Comparison of ENCODE assay signal across 8 mouse cellular contexts in genomic region chr6:138421931-138422531, GRCm38 (mm10).
DNase-seq lines count a peak whose midpoint lies in the region; ATAC-seq lines count a peak whose summit lies in the region.

No protein-coding gene starts in this region.

- peaks cover 17% of the 10 kb centered on the region for H3K27me3 ChIP-seq in liver, embryonic 13.5 days
- H3K27me3 ChIP-seq in stomach, embryonic 16.5 days (ENCODE audit: control insufficient read depth, insufficient read depth, low read length): peaks cover 6% of the 10 kb centered on the region

- peak; percentile 10 to 14 for DNase-seq in cerebellum, postnatal 14 days
- no peak for DNase-seq in cerebellum, adult 11 months
- peak; percentile 34 for DNase-seq in right cerebral cortex, postnatal 4 days
- no peak for DNase-seq in right cerebral cortex, postnatal 14 days
- no peak for DNase-seq in liver, embryonic 13.5 days
- no peak for DNase-seq in yolk sac, embryonic 10.5 days (ENCODE audit: low spot score)
- no peak for DNase-seq in thymus, postnatal 0 days (ENCODE audit: low spot score)

- H3K36me3 ChIP-seq in liver, embryonic 13.5 days: no peaks in the 10 kb centered on the region
- H3K36me3 ChIP-seq in stomach, embryonic 16.5 days (ENCODE audit: control insufficient read depth, insufficient read depth, low read length): no peaks in the 10 kb centered on the region

- 4% methylated on average over 24 of the region's 24 CpGs for WGBS in liver, embryonic 13.5 days (ENCODE audit: insufficient replicate concordance)
- 2% methylated on average over 24 of the region's 24 CpGs for WGBS in stomach, embryonic 16.5 days

- H3K9ac ChIP-seq in liver, embryonic 13.5 days: no peak overlapping the region
- peak overlapping the region; percentile 23 for H3K9ac ChIP-seq in stomach, embryonic 16.5 days (ENCODE audit: low read length)

- H3K4me2 ChIP-seq in liver, embryonic 13.5 days: peak overlapping the region; percentile 46
- H3K4me2 ChIP-seq in stomach, embryonic 16.5 days (ENCODE audit: low read depth, low read length): peak overlapping the region; percentile 67

- peak overlapping the region; percentile 12 for H3K4me3 ChIP-seq in liver, embryonic 13.5 days (replicated peaks)
- peak overlapping the region; percentile 48 for H3K4me3 ChIP-seq in stomach, embryonic 16.5 days (replicated peaks; ENCODE audit: low read length)

- no peak overlapping the region for H3K27ac ChIP-seq in liver, embryonic 13.5 days
- H3K27ac ChIP-seq in stomach, embryonic 16.5 days (ENCODE audit: low read length): no peak overlapping the region

- H3K9me3 ChIP-seq in liver, embryonic 13.5 days (replicated peaks): no peaks in the 10 kb centered on the region
- no peaks in the 10 kb centered on the region for H3K9me3 ChIP-seq in stomach, embryonic 16.5 days (replicated peaks; ENCODE audit: control insufficient read depth, low read length)

- ATAC-seq in liver, embryonic 13.5 days (ENCODE audit: low read depth): no peak
- no peak for ATAC-seq in stomach, embryonic 16.5 days (ENCODE audit: insufficient read depth, low FRiP score)

- H3K4me1 ChIP-seq in liver, embryonic 13.5 days (replicated peaks): no peaks in the 10 kb centered on the region
- H3K4me1 ChIP-seq in stomach, embryonic 16.5 days (ENCODE audit: control insufficient read depth, insufficient read depth, low read length): peaks cover 10% of the 10 kb centered on the region; the same call in 1 of the 2 replicates

Comparison
In these comparisons a context has a peak if more than half of its experiments do, and no peak if none do; other contexts are left out.
1. DNase-seq: peak in cerebellum, postnatal 14 days (2 of 2) and right cerebral cortex, postnatal 4 days (single experiment); none in cerebellum, adult 11 months (single experiment), right cerebral cortex, postnatal 14 days (single experiment), liver, embryonic 13.5 days (single experiment), yolk sac, embryonic 10.5 days (single experiment) and thymus, postnatal 0 days (single experiment).